Mouse (Mus musculus) small intestine, adult 2 months (tissue): ENCODE measurements at regions not wholly inside any gene's neighbourhood (a gene's known extent, or its start where the extent isn't known, plus 50 kb on each side); places are given as distances from the start of the nearest gene placed in this dataset.

ENCODE experiments used
- CTCF ChIP-seq: fragments of 200-500 bp; IDR thresholded peaks from 2 replicates; pipeline ENCODE4 v1.5.1; 2012; ENCODE audit warnings: low read depth, mild to moderate bottlenecking, control low read depth, inconsistent platforms, low read length, moderate library complexity, mixed read lengths; ENCODE audit not compliant: insufficient replicate concordance, insufficient read length; ENCODE audit errors: extremely low read depth
- POLR2A ChIP-seq: fragments of 200-500 bp; IDR thresholded peaks from 2 replicates; pipeline ENCODE4 v1.6.1; 2012; ENCODE audit warnings: low read depth, mild to moderate bottlenecking, control low read depth, inconsistent platforms, low read length, moderate library complexity

DNA sequence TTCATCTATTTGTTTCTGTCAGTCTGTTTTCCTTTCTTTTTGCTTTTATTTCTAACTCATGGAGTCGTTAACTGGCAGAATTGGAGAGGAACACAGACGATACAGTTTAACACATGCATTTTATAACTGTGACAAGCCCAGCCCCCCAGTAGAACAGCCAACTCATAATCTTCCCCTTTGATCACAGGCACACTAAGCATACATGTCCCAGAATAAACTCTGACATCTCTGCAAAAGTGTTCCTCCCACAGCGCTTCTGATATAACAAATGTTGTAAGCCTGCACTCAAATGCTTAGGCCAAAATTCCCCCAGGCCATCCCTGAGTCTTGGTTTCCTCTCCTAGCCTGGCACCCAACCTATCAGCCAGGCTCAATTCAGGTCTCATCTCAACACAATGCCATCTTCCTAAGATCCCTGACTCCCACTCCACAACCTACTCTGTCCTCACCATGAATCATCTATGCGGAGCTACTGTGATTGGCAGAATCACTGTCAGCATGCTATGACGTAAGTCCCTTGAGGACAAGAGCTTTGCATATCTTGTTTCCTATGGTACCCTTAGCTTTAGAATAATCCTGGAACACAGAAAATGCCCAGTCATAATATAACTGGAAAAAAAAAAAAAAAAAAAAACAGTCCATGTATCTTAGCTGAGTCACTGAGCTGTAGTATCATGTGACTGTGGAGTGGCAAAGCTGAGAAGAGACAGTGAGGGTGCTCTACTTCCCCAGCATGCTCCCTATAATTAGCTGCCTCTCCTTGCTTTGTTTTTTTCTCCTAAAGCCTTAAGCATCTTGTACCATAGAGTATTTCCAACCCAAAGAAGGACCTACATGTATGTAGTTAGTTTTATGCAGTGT lies 146.7 kb downstream of the Plk2 start:
- no peak for TF ChIP-seq CTCF
- no peak for TF ChIP-seq POLR2A
